Mouse (Mus musculus): ENCODE measurements around the gene Olfr430. TPM values are rescaled to one million over a fixed set of nuclear protein-coding genes. Genes with fewer than 3 reads are reported as not detected.

The Olfr430 gene
- polyA plus RNA-seq, 1 experiment from 2014 or later = 0.14 TPM

DNA sequence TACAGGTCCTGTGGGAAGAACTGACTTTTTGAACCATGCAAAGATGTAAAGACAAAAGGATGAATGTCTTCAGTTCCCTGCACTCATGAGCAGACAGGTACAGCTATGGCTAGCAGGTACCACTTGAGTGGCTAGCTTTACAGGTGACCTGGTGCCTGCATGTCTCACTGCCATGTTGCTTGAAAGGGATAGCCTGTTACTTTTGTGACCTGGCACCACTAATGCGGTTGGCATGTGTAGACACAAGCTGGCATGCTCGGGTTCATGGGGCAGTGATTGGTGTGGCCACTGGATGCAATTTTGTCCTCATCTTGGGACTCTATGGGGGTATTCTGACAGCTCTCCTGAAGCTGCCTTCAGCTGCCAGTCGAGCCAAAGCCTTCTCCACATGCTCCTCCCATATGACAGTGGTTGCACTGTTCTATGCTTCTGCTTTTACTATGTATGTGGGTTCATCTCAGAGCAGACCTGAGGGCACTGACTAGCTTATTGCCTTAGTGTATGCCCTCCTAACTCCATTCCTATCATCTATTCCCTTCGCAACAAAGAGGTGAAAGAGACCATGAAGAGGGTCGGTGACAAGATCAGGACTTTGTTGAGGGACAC lies 14.4 kb upstream of the Olfr430 start:
- ATAC-seq (ENCODE audit: insufficient number of reproducible peaks, insufficient read depth, low FRiP score, low TSS enrichment, low read depth) = no peak
- H3K9ac ChIP-seq = no peak overlapping the region

GRCm38 (mm10) chr1:174052981-174053380 lies 13.4 kb upstream of the Olfr430 start:
- H3K4me1 ChIP-seq = no peaks in the 10 kb centered on the region
- no peak overlapping the region for H3K27ac ChIP-seq
- no peak overlapping the region for H3K4me2 ChIP-seq
- no peak overlapping the region for H3K4me3 ChIP-seq
- H3K27me3 ChIP-seq = no peaks in the 10 kb centered on the region
- no peak overlapping the region for H3K9ac ChIP-seq
- ATAC-seq (ENCODE audit: insufficient number of reproducible peaks, insufficient read depth, low FRiP score, low TSS enrichment, low read depth) = no peak
- H3K36me3 ChIP-seq = no peaks in the 10 kb centered on the region
- no peaks in the 10 kb centered on the region for H3K9me3 ChIP-seq
- WGBS = 87% methylated on average over 3 of the region's 3 CpGs

More for the DNA sequence above, 14.4 kb upstream of the Olfr430 start:
- Histone ChIP-seq H3K36me3 (no peaks in the 10 kb centered on the region), H3K27ac (no peak overlapping the region), H3K4me2 (no peak overlapping the region), H3K27me3 (no peaks in the 10 kb centered on the region), H3K9me3 (no peaks in the 10 kb centered on the region), H3K4me1 (no peaks in the 10 kb centered on the region), H3K4me3 (no peak overlapping the region)
- WGBS = 80% methylated on average over 5 of the region's 5 CpGs

- whole genome bisulfite sequencing = 86% methylated on average over 2 of the region's 2 CpGs
- Histone ChIP-seq H3K4me3 (no peak overlapping the region), H3K27ac (no peak overlapping the region), H3K4me2 (no peak overlapping the region), H3K9me3 (no peaks in the 10 kb centered on the region), H3K9ac (no peak overlapping the region), H3K27me3 (no peaks in the 10 kb centered on the region), H3K4me1 (no peaks in the 10 kb centered on the region), H3K36me3 (no peaks in the 10 kb centered on the region)
- ATAC-seq (ENCODE audit: insufficient number of reproducible peaks, insufficient read depth, low FRiP score, low TSS enrichment, low read depth) = no peak
These were observed 11.2 kb upstream of the Olfr430 start for GRCm38 (mm10) chr1:174055248-174055647.

DNA sequence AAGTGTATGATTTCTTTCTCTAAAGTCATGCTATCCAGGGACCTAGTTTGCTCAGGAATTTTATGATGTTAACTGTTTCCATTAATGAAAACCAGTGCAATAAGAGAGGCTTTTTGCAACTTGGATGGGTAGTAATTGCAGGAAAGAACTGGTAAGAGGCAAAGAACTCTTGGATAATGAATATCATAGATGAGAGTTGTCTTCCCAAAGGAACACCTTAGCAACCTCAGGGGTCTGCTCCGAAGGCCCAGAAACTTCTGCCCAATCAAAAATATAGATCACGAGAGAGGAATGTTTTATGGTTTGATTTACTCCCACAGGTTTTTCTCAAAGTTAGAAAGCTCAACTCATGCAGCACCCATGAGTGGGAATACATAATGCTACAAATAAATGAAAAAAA lies 17.6 kb downstream of the Olfr430 start, which contains the start of gene Olfr429:
Olfr429 (plus strand) TSS at position 301 of the 400 bp plus-strand sequence.
- H3K4me3 ChIP-seq = no peak within 1 kb of the TSS
- no peak for ATAC-seq (ENCODE audit: insufficient number of reproducible peaks, insufficient read depth, low FRiP score, low TSS enrichment, low read depth)
- H3K4me2 ChIP-seq = no peak within 1 kb of the TSS
- no peaks in the 10 kb centered on the region for H3K36me3 ChIP-seq
- H3K27me3 ChIP-seq = no peaks in the 10 kb centered on the region
- no peak within 1 kb of the TSS for H3K9ac ChIP-seq
- 86% methylated on average over 2 of the region's 2 CpGs for WGBS
- H3K27ac ChIP-seq = no peak within 1 kb of the TSS
- no peaks in the 10 kb centered on the region for H3K4me1 ChIP-seq
- H3K9me3 ChIP-seq = no peaks in the 10 kb centered on the region

- Histone ChIP-seq H3K36me3 (no peaks in the 10 kb centered on the region), H3K4me1 (no peaks in the 10 kb centered on the region), H3K9me3 (no peaks in the 10 kb centered on the region), H3K9ac (no peak within 1 kb of the TSS), H3K27ac (no peak within 1 kb of the TSS), H3K27me3 (no peaks in the 10 kb centered on the region), H3K4me2 (no peak within 1 kb of the TSS), H3K4me3 (no peak within 1 kb of the TSS)
- WGBS = 81% methylated on average over 1 of the region's 1 CpGs
- no peak for ATAC-seq (ENCODE audit: insufficient number of reproducible peaks, insufficient read depth, low FRiP score, low TSS enrichment, low read depth)
These were observed 30.2 kb downstream of the Olfr430 start, which contains the start of gene Olfr427 for GRCm38 (mm10) chr1:174096591-174096990. Olfr427 (plus strand) TSS chr1:174096891.

DNA sequence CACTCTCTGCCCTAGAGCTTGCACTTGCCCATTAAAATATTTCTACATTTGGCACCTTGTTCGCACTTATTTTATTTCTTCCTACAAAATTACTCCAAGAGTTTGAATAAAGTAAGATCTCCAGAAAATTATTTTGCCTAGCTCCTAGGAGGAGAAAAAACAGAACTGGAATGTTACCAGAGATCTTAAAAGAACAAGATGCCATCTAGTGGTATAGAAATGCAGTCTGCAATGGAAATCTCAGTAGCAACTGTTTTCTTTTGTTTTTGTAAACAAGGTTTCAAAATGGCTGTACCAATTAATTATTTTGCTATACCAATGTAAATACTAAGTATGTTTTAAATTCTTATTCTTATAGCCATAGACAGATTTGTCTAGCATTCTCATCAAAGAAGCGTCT lies 37.3 kb downstream of the Olfr430 start:
- H3K4me2 ChIP-seq = no peak overlapping the region
- ATAC-seq (ENCODE audit: insufficient number of reproducible peaks, insufficient read depth, low FRiP score, low TSS enrichment, low read depth) = no peak
- H3K4me1 ChIP-seq = no peaks in the 10 kb centered on the region
- H3K27me3 ChIP-seq = no peaks in the 10 kb centered on the region
- no peaks in the 10 kb centered on the region for H3K9me3 ChIP-seq
- H3K9ac ChIP-seq = no peak overlapping the region
- no peaks in the 10 kb centered on the region for H3K36me3 ChIP-seq
- H3K27ac ChIP-seq = no peak overlapping the region
- no peak overlapping the region for H3K4me3 ChIP-seq
- 55% methylated on average over 2 of the region's 2 CpGs for WGBS

GRCm38 (mm10) chr1:174121062-174121461 lies 54.7 kb downstream of the Olfr430 start, which contains the start of gene Olfr231:
Olfr231 (minus strand) TSS chr1:174121162.
- no peaks in the 10 kb centered on the region for H3K27me3 ChIP-seq
- H3K4me3 ChIP-seq = no peak within 1 kb of the TSS
- H3K27ac ChIP-seq = no peak within 1 kb of the TSS
- ATAC-seq (ENCODE audit: insufficient number of reproducible peaks, insufficient read depth, low FRiP score, low TSS enrichment, low read depth) = no peak
- H3K36me3 ChIP-seq = no peaks in the 10 kb centered on the region
- WGBS = 45% methylated on average over 2 of the region's 2 CpGs
- no peaks in the 10 kb centered on the region for H3K9me3 ChIP-seq
- H3K4me2 ChIP-seq = no peak within 1 kb of the TSS
- H3K9ac ChIP-seq = no peak within 1 kb of the TSS
- H3K4me1 ChIP-seq = no peaks in the 10 kb centered on the region

Other genes with a start within 250 kb of the Olfr430 start
- gene Ifi211, start 153.6 kb upstream of the Olfr430 start, polyA plus RNA-seq (2015; fragmentation: Nextera tagmentation; extraction: Ambion mirVana) = 0.63 and 1.1 TPM in 2 replicates
- 0.62 and 1.7 TPM in 2 replicates for gene Mndal, start 124.1 kb upstream of the Olfr430 start, polyA plus RNA-seq (2015; fragmentation: Nextera tagmentation; extraction: Ambion mirVana)
- 0.34 and 0.53 TPM in 2 replicates for gene Ifi203, start 123.9 kb upstream of the Olfr430 start, polyA plus RNA-seq (2015; fragmentation: Nextera tagmentation; extraction: Ambion mirVana)
- gene Ifi202b, start 83.9 kb upstream of the Olfr430 start, polyA plus RNA-seq (2015; fragmentation: Nextera tagmentation; extraction: Ambion mirVana) = 1.5 and 2.0 TPM in 2 replicates
- not detected in 2 replicates for gene Ifi205, start 34.8 kb upstream of the Olfr430 start, polyA plus RNA-seq (2015; fragmentation: Nextera tagmentation; extraction: Ambion mirVana)
- 0.10 TPM in 1 of 2 replicates, not detected in the other for gene Olfr433, start 25.9 kb upstream of the Olfr430 start, polyA plus RNA-seq (2015; fragmentation: Nextera tagmentation; extraction: Ambion mirVana)
- not detected in 2 replicates for gene Olfr432, start 17.4 kb upstream of the Olfr430 start, polyA plus RNA-seq (2015; fragmentation: Nextera tagmentation; extraction: Ambion mirVana)
- 0.22 and 0.37 TPM in 2 replicates for gene Olfr429, start 17.7 kb downstream of the Olfr430 start, polyA plus RNA-seq (2015; fragmentation: Nextera tagmentation; extraction: Ambion mirVana)
- gene Olfr427, start 30.3 kb downstream of the Olfr430 start, polyA plus RNA-seq (2015; fragmentation: Nextera tagmentation; extraction: Ambion mirVana) = not detected in 2 replicates
- gene Olfr231, start 54.6 kb downstream of the Olfr430 start, polyA plus RNA-seq (2015; fragmentation: Nextera tagmentation; extraction: Ambion mirVana) = 0.37 and 0.85 TPM in 2 replicates
- gene Olfr424, start 64.9 kb downstream of the Olfr430 start, polyA plus RNA-seq (2015; fragmentation: Nextera tagmentation; extraction: Ambion mirVana) = not detected in 2 replicates
- gene Olfr420, start 89.0 kb downstream of the Olfr430 start, polyA plus RNA-seq (2015; fragmentation: Nextera tagmentation; extraction: Ambion mirVana) = not detected in 2 replicates
- 0.38 and 0.67 TPM in 2 replicates for gene Spta1, start 106.2 kb downstream of the Olfr430 start, polyA plus RNA-seq (2015; fragmentation: Nextera tagmentation; extraction: Ambion mirVana)
- gene Olfr419, start 185.5 kb downstream of the Olfr430 start, polyA plus RNA-seq (2015; fragmentation: Nextera tagmentation; extraction: Ambion mirVana) = not detected in 2 replicates

Measured in embryonic facial prominence, embryonic 13.5 days (tissue).